Mouse (Mus musculus) left cerebral cortex, adult 8-10 months (tissue): ENCODE measurements around the gene Slc4a4. TPM values are rescaled to one million over a fixed set of nuclear protein-coding genes. Genes with fewer than 3 reads are reported as not detected.

Experiments used
- DNase-seq, 2 experiments: peaks; one replicate each; pipeline ENCODE4 v3.0.0; 2022; ENCODE audit warnings: low spot score in 2 of 2
- total RNA-seq, 4 experiments: library from RNA; stranded (reverse); gene quantifications; 2 replicates each; pipeline ENCODE4 v1.2.4; 2022

Slc4a4 gene
- total RNA-seq: 100 to 1,000 TPM; 144 to 154 (median 151) TPM

DNA sequence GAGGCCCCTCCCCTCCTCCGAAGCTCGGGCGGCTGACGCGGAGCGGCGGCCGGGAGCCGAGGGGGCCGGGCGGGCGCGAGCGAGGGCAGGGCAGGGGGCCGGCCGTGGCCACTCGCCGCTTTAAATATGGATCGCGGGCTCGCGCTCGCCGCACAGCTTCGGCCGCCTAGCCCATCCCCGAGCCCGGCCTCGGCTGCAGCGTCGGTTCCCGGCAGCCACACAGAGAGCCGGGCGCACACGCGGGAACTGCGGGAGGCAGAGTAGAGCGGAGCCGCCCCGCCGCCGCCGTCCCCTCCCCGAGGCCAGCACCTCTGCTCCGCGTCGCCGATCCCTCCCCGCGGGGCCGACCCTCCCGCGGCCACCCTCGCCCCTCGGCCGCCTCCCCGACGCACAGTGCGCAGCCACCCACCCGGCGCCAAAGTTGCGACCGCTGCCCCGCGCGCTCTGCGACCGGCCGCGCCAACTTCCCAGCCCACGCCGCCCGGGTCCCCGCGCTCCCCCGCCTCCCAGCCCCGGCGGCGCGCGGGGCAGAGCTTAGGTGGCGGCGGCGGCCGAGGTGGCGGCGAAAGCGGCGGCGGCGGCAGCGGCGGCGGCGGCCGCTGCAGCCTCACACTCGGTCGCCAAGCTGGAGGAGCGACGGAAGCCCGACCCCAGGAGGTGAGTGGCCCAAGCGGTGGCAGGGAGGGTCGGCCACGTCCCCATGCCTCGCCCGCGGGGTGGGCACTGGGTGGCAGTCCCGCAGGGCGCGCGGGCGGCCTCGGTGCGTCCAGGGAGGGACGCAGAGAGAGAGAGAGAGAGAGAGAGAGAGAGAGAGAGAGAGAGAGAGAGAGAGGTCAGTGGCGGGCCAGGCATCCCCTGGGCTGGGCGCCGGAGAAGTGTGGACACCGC lies at the start of gene Slc4a4:
Slc4a4 (plus strand) TSS at position 151 of the 888 bp plus-strand sequence.
- peak in 1 of 2 experiments; percentile 8 for DNase-seq

DNA sequence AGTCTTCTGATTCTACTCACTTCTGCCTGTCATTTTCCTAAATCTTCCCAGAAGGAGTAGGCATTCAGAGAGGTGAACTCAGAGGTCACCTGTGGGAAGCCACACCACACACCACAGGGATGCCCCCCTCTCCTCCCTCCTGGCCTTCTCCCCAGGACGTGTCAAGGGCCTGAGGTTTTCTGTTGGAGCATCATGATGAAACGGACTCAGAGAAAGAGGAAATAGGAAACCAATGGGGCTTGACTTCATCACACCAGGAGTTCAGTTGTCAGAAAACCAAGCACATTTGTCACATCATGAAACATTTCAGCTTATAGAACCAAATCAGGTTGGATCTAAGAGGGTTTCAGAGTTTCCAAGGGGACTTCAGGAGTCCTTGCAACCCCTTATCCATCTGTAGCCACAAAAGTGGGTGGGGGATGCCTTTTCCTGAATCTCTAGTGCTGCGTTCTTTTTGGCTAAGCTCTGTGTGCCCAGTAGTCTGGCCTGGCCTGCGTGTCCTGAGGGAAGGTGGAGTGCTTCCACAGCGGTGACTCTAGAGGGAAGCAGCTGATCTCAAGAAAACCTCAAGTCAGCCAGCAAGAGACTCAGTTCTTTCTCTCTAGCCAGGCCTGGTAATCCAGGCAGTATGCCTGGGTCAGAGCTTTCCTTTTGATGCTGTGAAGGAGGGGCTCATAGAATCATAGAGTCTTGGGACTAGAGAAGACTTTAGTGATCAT lies 46.4 kb upstream of the Slc4a4 start:
- no peak for DNase-seq

DNA sequence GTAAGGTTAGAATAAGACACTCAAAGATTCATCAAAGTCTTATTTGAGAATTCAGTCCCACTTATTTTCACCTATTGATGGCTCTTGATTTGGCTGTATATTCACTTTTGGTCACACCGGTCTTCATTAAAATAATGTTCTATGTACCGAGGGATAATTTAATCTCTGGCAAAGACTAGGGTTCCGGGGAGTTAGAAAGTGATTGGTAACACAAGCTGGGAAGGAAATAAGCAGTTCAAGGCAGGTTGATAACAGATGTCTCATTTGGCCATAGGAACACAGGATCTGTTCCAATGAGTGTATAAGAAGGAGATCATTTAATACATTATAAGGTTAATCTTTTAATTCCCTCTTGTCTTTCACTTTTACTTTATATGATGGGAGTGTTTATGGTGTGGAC lies 29.3 kb upstream of the Slc4a4 start:
- no peak for DNase-seq

DNA sequence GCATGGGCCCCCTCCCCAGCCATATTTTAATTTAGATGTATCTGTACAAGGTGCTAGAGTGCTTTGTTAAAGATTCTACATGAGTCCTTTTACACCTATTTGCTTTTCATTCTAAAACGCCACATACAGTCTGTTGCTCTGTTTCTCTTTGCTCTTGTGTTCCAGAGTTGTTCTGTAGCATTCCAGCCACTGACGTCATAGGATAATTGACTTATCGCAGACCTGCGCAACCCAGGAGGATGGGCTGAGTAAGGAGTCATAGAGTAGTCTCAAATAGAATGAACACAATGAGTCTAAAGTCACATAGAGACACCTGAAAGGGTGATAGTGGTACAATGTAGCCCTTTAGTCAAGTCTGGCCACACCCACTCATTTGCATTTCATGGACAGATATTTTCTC lies 28.8 kb upstream of the Slc4a4 start:
- DNase-seq: no peak

DNA sequence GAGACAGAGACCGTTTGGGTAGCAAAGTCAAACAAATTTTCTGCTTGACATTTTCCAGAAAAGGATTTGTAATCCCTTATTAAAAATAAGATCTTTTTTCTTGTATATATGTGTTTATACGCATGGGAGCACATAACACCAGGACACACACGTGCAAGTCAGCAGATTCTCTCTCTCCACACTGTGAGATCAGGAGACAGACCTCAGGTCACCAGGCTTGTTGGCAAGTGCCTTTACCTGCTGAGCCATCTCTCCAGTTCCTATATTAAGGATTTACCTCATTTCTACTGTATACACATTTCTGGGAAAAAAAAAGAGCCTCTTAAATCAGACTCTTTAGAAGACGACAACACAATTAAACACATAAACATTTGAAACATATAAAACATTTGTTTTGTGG lies 28.4 kb upstream of the Slc4a4 start:
- DNase-seq: no peak

DNA sequence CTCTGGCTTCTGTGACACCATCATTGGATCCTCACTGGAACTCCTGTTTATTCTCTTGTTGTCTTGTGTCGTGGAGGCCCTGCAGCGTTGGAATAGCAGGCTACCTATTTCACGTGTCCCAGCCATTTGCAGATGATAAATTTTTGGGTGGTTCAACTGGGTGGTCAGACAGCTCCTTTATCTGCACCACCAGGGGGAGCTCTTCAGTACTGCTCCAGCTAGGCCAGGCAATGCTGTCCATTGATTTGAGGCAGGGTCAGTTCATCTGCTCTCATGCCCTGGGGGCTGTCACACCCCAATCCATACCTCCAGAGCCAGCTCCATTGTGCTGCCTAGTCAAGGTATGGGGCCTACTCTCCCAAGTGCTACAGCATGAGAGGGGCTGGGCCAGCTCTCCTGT lies 24.5 kb upstream of the Slc4a4 start:
- no peak for DNase-seq

DNA sequence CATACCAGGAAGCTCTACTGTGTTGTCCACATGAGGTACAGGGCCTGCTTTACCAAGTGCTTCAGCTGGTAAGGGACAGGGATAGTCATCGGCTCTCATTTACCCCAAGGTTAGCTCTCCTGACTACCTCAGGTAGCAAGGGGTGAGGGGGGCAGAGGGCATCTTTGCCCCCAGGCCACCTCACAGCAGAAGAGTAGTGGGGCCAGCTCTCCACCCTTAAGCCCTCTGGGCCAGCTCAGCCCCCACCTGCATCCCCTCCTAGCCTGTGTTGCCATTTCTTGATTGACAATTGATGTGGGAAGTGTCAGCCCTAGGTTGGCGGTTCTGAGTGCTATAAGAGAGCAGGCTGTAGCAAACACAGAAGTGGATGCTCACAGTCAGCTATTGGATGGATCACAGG lies 23.8 kb upstream of the Slc4a4 start:
- DNase-seq: no peak

DNA sequence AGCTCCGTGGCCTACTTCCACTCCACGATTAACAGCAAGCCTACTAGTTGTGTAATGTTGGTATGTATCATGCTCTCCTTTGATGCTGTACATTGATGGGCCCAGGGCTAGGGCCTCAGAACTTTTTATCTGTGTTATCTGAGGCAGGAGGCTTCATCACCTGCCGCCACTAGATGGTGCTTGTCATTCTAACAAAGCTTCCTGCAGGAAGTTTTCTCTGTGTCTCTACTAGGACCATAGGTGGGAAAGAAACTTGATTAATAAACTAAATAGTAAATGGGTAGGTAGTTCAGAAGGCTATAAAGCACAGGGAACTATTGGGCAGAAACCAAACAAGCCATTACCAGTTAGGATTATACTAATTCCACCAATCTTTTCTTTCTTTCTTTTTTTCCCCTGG lies 2.5 kb upstream of the Slc4a4 start:
- peak; percentile 13 to 14 for DNase-seq

DNA sequence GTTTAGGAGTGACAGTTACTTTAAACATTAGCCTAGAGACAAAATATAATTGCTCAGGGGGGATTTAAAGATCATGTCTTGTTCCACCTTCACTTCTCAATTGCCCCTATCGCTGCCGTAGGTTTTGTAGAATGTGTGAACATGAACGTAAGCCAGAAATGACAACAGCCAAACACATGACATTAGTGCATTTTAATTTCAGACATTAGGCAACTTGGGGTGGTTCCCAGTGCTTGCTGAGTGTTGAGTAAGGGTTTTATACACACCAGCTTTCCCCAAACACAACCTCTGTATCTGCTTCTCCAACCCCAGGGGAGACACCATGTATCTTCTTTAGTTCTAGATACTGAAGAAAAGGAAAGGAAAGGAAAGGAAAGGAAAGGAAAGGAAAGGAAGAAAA lies 1.1 kb upstream of the Slc4a4 start:
- no peak for DNase-seq

DNA sequence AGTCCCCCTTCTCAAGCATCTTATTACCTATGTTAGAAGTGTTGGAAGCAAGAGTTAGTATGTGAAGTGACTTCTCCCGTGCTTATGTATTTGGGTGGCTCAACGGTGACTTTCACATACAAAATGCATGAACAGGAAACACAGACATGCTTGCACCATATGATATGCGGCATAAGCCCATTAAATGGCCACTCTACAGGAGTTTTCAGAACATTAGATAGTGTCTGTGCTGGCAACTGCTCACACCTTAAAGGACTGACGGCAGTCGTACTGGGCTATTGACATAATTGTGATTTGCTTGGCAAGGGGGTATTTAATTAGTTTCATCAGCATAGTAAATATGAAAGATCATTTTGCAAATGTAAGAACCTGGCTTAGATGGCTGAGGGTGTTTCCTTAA lies 674 bp upstream of the Slc4a4 start:
- DNase-seq: no peak

DNA sequence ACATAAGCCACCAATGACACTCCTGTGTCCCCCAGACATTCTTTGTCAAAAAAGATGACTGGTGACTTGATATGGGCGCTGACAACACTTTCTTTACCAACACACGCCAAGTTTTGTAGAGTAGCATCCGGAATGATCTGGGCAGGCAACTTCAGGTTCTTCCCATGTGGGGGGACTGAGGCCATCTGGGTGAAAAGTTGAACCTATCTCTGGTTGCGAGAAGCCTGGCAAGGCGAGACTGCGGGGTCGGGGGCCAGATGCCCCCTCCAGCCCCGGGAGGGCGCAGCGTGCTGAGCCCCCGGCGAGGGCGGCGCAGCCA lies 310 bp upstream of the Slc4a4 start:
- no peak for DNase-seq

DNA sequence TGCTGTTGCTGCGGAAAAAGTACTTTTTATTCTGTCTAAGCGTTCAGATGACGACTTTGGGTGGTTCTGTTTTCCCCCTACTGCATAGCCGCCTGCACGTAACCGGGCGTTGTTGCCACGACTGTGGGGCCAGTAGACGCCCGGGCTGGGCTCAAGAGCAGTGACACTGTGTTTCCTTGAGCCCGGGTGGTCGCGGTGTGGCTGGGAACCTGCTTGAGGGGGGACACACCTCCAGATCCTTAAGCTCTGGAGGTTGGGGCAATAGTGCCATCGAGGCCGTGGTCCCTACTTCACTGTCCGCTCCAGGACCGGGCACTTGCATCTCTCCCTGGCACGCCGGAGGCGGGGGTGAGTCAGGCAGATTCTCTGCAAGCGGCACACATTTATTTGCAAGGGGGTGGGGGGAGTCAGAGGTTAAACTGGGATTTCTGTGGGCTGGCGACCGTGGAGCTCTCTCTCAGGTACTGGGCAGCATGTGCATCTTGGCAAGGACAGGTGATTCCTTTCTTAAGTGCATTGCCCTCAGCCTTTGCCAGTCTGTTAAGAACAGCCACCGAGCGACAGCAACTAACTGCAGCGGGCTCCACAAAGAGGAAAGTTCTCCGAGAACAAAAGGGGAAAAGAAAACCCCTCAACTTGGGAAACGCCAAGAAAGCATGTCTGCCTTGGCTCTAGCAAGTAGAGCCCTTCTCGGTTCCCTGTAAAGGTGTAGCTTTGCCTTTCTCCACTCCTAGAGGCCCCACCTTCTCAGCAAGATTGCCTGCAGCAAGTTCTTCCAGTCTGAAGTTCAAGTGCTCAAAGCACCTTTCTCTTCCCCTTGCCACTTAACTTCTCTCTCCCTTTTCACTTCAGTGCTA lies 1.2 kb downstream of the Slc4a4 start:
- DNase-seq: no peak

DNA sequence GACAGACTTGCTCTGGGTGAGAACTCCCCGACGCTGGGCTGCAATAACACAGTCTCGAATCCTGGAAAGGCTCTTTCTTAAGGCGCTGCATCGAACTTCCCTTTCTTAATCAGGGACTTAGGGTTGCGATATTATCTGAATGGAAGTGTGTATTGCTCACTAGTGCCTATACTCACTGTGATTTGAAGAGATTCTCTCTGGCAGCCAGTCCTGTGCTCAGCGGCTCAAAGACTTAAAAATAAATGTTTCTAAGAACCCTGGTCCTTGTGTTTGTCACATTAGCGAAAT lies 1.7 kb downstream of the Slc4a4 start:
- DNase-seq: no peak

DNA sequence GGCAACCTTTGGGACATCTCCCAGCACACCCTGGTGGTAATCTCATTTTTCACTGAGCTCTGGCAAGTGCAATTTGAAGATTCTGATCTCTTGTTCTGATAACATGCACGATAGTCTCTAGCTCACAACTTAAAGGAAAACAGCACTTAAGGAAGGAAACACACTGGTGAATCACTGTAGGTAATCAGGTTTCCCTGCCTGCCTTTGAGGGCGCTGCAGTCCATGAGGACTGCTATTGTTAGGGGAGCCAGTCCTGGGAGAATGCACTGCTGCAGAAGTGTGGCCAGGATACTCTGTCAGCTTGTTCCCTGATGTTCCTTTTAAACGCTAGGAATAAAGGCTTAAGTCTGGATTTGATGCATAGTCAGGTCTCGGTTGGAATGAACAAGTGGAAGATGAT lies 2.7 kb downstream of the Slc4a4 start:
- no peak for DNase-seq

DNA sequence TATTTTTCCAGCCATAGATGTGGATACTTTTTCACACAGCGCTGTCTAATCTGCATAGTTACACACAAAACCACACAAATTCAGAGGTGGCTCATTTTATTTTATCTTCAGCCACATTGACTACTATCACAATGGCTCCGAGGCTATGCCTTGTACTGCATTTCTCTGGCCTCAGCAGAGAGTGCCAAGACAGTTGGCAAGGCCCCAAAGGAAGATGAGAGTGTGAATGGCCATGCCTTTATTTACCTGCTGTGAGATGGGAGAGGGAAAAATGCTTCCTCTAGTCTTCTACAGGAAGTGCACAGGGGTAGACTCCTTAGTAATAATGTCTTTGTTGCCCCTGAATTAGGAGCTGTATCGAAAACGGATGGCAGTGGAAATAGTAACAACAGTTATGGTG lies 3.5 kb downstream of the Slc4a4 start:
- no peak for DNase-seq

DNA sequence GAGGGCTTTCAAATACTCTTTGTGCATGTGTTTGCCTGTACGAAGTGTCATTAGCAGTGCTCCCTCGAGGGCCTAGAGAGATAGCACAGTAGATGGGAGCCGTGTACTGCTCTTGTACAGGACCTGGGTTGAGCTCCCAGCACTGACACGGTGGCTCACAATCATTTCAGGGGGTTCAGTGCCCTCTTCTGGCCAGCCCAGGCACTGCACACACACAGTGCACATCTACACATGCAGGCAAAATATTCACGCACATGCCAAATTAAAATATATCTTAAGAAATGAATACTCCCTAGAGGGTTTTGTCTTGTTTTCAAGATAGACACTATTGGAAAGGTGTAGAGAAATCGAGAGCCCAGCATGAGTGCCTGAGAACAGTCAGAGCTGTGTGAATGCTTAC lies 10.0 kb downstream of the Slc4a4 start:
- DNase-seq: no peak

DNA sequence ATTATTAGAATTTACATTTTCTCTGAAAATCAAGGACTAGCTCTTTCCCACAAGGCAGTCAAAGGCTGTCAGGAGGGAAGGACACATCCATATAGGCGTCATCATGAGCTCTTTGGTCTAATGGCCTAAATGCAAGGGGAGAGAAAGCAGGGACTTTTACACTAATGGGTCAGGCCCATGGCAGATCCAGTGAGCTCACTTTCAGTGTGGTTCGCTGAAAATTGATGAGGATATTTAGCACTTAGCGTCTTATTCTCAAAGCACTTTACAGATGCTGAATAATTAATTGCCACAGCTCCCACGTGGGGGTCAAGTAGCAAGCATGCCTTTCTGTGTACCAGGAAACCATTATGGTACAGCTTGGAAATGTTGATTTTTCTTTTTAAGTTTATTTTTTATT lies 16.5 kb downstream of the Slc4a4 start:
- DNase-seq: no peak

DNA sequence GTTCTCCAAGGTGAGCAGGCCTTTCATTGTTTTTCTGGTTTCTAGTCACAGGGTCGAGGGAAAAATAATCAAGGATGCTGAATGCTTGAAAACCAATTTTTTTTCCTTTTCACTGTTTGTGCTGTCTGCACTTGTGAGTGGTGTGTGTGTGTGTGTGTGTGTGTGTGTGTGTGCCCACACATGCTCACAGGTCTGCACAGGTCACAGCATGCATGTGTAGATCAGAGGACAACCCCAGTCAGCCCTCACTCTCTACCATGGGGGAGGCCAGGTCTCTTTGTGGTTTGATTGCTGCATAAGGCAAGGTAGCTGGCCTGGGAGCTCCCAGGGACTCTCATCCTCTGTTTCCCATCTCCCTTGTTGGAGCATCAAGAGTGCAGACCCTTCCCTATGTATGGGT lies 16.9 kb downstream of the Slc4a4 start:
- DNase-seq: no peak

DNA sequence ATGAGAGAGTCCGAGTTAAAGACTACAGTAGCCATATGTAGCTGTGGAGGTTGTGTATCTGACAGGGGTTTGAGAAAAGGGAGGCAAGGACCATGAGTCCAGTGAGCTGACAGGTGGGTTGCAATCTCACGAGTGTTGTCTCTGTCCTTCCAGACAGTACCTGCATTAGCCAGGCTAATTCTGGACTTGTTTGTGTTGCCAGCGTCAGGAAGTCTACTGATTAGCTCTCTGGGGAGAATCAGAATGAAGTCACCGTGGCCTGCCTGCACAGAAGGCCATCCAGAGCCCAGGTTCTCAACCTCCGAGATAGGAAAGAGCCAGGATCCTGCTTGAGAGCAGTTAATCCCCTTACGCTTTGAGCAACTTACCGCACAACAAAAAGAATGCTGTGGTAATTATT lies 18.2 kb downstream of the Slc4a4 start:
- no peak for DNase-seq

DNA sequence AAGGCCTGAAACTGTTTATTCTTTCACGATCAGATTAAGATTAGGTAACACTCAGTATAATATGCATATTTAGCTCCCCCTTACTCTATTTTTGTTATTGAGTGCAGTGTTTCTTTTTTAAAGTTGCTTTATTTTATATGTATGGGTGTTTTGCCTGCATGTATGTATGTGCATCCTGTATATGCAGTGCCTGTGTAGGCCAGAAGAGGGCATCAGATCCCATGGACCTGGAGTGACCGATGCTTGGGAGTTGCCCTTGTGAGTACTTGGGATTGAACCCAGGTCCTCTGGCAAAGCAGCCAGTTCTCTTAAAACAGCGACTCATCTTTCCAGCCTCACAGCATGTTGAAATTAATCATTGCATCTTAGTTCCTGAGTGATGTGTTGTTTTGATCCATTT lies 21.0 kb downstream of the Slc4a4 start:
- DNase-seq: no peak

DNA sequence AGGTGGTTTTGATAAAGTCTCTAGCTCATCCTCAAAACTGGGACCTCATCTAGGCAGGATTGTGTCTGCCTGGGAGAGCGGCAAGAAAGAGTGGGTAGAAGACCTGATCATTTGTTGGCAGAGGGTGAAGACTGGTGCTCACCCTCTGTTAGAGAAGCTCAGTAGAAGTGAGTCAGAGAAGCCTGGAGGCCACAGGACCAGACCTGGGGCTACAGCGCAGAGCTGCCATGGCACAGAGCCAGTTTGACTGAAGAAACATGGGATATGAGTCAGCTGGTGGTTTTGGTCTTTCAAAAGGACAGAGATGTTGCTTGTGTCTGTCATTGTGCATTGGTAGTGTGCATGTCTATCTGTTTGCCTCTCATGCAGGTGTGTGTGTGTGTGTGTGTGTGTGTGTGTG lies 26.0 kb downstream of the Slc4a4 start:
- no peak for DNase-seq

DNA sequence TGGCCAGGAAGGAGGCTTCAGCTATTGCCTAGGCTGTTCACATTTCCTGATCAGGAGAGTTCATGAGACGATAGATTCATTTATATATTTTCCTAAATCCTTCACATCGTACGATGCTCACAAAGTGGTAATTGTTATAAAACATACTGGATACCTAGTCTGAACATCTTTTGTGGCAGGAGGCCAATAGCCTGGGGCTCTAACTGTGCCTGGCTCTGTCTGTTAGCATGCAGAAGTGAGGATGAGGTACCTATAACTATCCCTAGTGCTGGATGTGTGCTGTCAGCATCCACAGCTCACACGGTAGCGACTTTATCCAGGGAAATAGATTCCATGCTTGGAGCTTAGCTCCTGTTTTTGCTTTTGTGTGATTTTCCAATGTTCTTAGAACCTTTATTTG lies 28.5 kb downstream of the Slc4a4 start:
- no peak for DNase-seq
